Mouse (Mus musculus) liver, adult 2 months (tissue): ENCODE data around the gene Hdgfl1. TPM values are rescaled to one million over a fixed set of nuclear protein-coding genes. Genes with fewer than 3 reads are reported as not detected.

Experiments
- DNase-seq: peaks from one replicate; pipeline ENCODE4 v3.0.0-alpha.2; 2011; ENCODE audit warnings: low read depth, low spot score; ENCODE audit errors: extremely low read depth
- H3K27ac ChIP-seq: fragments of 200-500 bp; replicated peaks from 2 replicates; pipeline ENCODE4 v1.5.1; 2012; ENCODE audit warnings: low read depth, mild to moderate bottlenecking, control low read depth, inconsistent platforms, low read length; ENCODE audit not compliant: insufficient read depth
- H3K27me3 ChIP-seq: fragments of 200-500 bp; 2 replicates; pipeline ENCODE4 v1.6.1; 2012; ENCODE audit warnings: mild to moderate bottlenecking, moderate library complexity, low read length, inconsistent platforms; ENCODE audit not compliant: control insufficient read depth, insufficient read depth
- H3K36me3 ChIP-seq: fragments of 200-500 bp; 2 replicates; pipeline ENCODE4 v1.6.1; 2012; ENCODE audit warnings: low read length, inconsistent platforms; ENCODE audit not compliant: control insufficient read depth, insufficient read depth
- H3K4me1 ChIP-seq: fragments of 200-500 bp; 2 replicates; pipeline ENCODE4 v1.6.1; 2011; ENCODE audit warnings: low read length; ENCODE audit not compliant: control insufficient read depth, insufficient read depth
- H3K4me3 ChIP-seq: fragments of 200-500 bp; 2 replicates; pipeline ENCODE4 v1.5.1; 2011; ENCODE audit warnings: low read depth, mild to moderate bottlenecking, control low read depth, low read length, moderate library complexity; ENCODE audit not compliant: insufficient read depth
- H3K79me2 ChIP-seq: fragments of 200-500 bp; 2 replicates; pipeline ENCODE4 v1.6.1; 2012; ENCODE audit warnings: inconsistent platforms, mild to moderate bottlenecking, low read length, moderate library complexity; ENCODE audit not compliant: control insufficient read depth, insufficient read depth
- H3K9ac ChIP-seq: fragments of 200-500 bp; 2 replicates; pipeline ENCODE4 v1.6.1; 2012; ENCODE audit warnings: low read depth, mild to moderate bottlenecking, control low read depth, inconsistent platforms, low read length
- CTCF ChIP-seq: fragments of 200-500 bp; IDR thresholded peaks from 2 replicates; pipeline ENCODE4 v1.5.1; 2011; ENCODE audit warnings: low read depth, low read length, control low read depth
- POLR2A ChIP-seq: fragments of 200-500 bp; IDR thresholded peaks from 2 replicates; pipeline ENCODE4 v1.6.1; 2011; ENCODE audit warnings: low read length, control low read depth; ENCODE audit not compliant: insufficient read depth; ENCODE audit errors: extremely low read depth
- WGBS: fragments of 180-500 bp; shearing (Covaris S2); methylation state at CpG from one replicate; pipeline ENCODE4 v1.1.7; 2018; 5-methylcytosine and 5-hydroxymethylcytosine counted together
- polyA plus RNA-seq: library from polyadenylated mRNA; depleted of rRNA; stranded (reverse); fragments of >200 nt; gene quantifications from 2 replicates; pipeline ENCODE4 v1.2.3, GENCODE M21; 2012; rRNA removed
- total RNA-seq: library from RNA; depleted of rRNA; stranded (reverse); fragments of >200 nt; gene quantifications from 2 replicates; pipeline ENCODE4 v1.2.3, GENCODE M21; 2014; rRNA removed

Gene Hdgfl1
- not detected in 2 replicates for total RNA-seq
- not detected in 2 replicates for polyA plus RNA-seq

GRCm38 (mm10) chr13:26769955-26770354, at the start of gene Hdgfl1:
Gene Hdgfl1, minus strand, starts transcription at chr13:26770165.
- no peak for DNase-seq
- Histone ChIP-seq H3K27ac (no peak within 1 kb of the TSS), H3K9ac (no peak within 1 kb of the TSS), H3K79me2 (no peaks in the 10 kb centered on the region), H3K4me3 (no peak within 1 kb of the TSS), H3K4me1 (no peaks in the 10 kb centered on the region), H3K27me3 (no peaks in the 10 kb centered on the region), H3K36me3 (no peaks in the 10 kb centered on the region)
- TF ChIP-seq POLR2A: no peak
- TF ChIP-seq CTCF: no peak
- 94% methylated on average over 16 of the region's 16 CpGs for WGBS

DNA sequence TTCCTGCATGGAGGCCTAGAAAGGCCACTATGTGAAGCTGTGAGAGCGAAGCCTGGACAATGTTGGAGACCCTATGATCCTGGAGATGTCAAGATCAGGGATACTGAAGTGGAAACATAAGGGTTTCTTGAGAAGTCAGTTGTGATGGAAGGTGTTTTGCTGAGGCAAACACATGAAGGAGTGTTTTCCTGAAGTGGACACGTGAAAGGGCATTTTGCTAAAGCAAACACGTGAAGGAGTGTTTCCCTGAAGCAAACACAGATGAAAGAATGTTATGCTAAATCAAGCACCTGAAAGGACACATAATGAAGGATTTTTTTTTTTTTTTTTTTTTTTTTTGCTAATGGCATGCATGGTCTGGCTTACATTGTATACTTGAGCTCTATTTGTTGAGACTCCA, 25.5 kb upstream of the Hdgfl1 start:
- Histone ChIP-seq H3K36me3 (no peaks in the 10 kb centered on the region), H3K4me1 (no peaks in the 10 kb centered on the region), H3K27ac (no peak overlapping the region), H3K27me3 (no peaks in the 10 kb centered on the region), H3K9ac (no peak overlapping the region), H3K4me3 (no peak overlapping the region), H3K79me2 (no peaks in the 10 kb centered on the region)
- no peak for DNase-seq
- 60% methylated on average over 3 of the region's 3 CpGs for WGBS
- TF ChIP-seq POLR2A: no peak
- TF ChIP-seq CTCF: no peak

DNA sequence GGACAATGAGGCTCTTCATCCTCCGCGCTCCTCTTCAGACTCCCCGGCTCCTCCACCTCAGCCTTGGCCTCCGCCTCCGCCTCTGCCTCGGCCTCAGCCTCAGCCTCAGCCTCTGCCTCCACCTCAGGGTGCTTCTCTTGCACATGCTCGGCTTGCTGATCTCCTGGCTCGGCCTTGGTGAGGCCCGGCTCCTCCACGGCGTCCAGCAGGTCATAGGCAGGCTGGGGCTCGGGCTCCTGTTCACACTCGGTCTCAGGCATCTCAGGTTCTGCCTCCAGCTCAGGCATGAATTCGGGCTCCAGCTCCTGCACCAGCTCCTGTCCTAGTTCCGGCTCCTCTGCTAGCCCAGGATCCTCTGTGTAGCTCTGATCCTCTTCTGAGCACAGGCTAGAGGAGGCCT, 541 bp downstream of the Hdgfl1 start:
- no peak for DNase-seq
- no peak overlapping the region for H3K27ac ChIP-seq
- no peak overlapping the region for H3K9ac ChIP-seq
- H3K27me3 ChIP-seq: no peaks in the 10 kb centered on the region
- TF ChIP-seq POLR2A (no peak), CTCF (no peak)
- no peaks in the 10 kb centered on the region for H3K36me3 ChIP-seq
- no peaks in the 10 kb centered on the region for H3K79me2 ChIP-seq
- no peaks in the 10 kb centered on the region for H3K4me1 ChIP-seq
- H3K4me3 ChIP-seq: no peak overlapping the region
- 88% methylated on average over 15 of the region's 15 CpGs for WGBS

- no peak for TF ChIP-seq POLR2A
- DNase-seq: no peak
- H3K4me1 ChIP-seq: no peaks in the 10 kb centered on the region
- no peaks in the 10 kb centered on the region for H3K79me2 ChIP-seq
- H3K9ac ChIP-seq: no peak overlapping the region
- H3K4me3 ChIP-seq: no peak overlapping the region
- no peaks in the 10 kb centered on the region for H3K27me3 ChIP-seq
- no peak overlapping the region for H3K27ac ChIP-seq
- H3K36me3 ChIP-seq: no peaks in the 10 kb centered on the region
- WGBS: 76% methylated on average over 12 of the region's 12 CpGs
These were observed 7.8 kb downstream of the Hdgfl1 start for GRCm38 (mm10) chr13:26761966-26762803.

DNA sequence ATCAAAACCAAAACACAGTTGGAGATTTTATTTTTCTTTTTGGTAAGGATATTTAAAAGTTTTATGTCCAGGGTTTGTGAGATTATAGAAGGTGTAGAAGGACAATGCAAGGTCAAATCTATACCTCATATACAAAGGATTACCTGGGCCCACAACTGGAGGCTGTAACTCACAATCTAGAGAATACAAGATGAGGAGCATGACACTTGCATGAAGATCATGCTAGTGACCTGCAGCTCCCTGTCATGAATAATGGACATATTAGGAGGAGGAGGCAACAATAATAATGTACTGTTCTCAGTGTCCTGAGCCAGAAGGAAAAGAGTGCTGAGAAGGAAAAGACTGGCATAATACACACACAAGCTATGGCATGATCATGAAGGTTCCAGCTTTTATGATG, 17.1 kb downstream of the Hdgfl1 start:
- Histone ChIP-seq H3K27ac (no peak overlapping the region), H3K4me3 (no peak overlapping the region), H3K79me2 (no peaks in the 10 kb centered on the region), H3K4me1 (no peaks in the 10 kb centered on the region), H3K9ac (no peak overlapping the region), H3K27me3 (no peaks in the 10 kb centered on the region), H3K36me3 (no peaks in the 10 kb centered on the region)
- TF ChIP-seq CTCF: no peak
- no peak for TF ChIP-seq POLR2A
- no peak for DNase-seq

- H3K79me2 ChIP-seq: no peaks in the 10 kb centered on the region
- DNase-seq: no peak
These were observed 17.6 kb downstream of the Hdgfl1 start for GRCm38 (mm10) chr13:26752414-26752813.

More at GRCm38 (mm10) chr13:26752414-26752813, 17.6 kb downstream of the Hdgfl1 start:
- Histone ChIP-seq H3K27me3 (no peaks in the 10 kb centered on the region), H3K9ac (no peak overlapping the region), H3K4me3 (no peak overlapping the region), H3K4me1 (no peaks in the 10 kb centered on the region), H3K36me3 (no peaks in the 10 kb centered on the region), H3K27ac (no peak overlapping the region)
- WGBS: 93% methylated on average over 1 of the region's 1 CpGs
- TF ChIP-seq CTCF (no peak), POLR2A (no peak)
